Mouse (Mus musculus) ES-E14 (cell line): ENCODE measurements around the gene Trim60. TPM values are rescaled to one million over a fixed set of nuclear protein-coding genes. Genes with fewer than 3 reads are reported as not detected.

Experiments
- DNase-seq: peaks from one replicate; pipeline ENCODE4 v3.0.0-alpha.2; 2013; ENCODE audit warnings: low read depth, low spot score
- H3K27ac ChIP-seq: 2 replicates; pipeline ENCODE4 v1.5.1; 2012; ENCODE audit warnings: low read depth, mild to moderate bottlenecking, low read length, moderate library complexity, mixed read lengths; ENCODE audit not compliant: poor library complexity, insufficient read depth, severe bottlenecking
- H3K36me3 ChIP-seq: 2 replicates; pipeline ENCODE4 v1.6.1; 2012; ENCODE audit warnings: mild to moderate bottlenecking, low read length, moderate library complexity, mixed read lengths; ENCODE audit not compliant: control insufficient read depth, poor library complexity, insufficient read depth, severe bottlenecking
- H3K4me1 ChIP-seq, 2 experiments: fragments of 150-350 bp in 1 of 2; sonication (generic) in 1 of 2; 2 replicates each; pipeline ENCODE4 v1.6.1; 2012; ENCODE audit warnings: low read length in 2 of 2, mild to moderate bottlenecking in 1 of 2, mixed read lengths in 1 of 2; ENCODE audit not compliant: control insufficient read depth in 2 of 2, insufficient read depth in 2 of 2, poor library complexity in 1 of 2
- H3K4me3 ChIP-seq, 2 experiments: fragments of 150-350 bp in 1 of 2; sonication (generic) in 1 of 2; 2 replicates each; pipeline ENCODE4 v1.5.1; 2012; ENCODE audit warnings: low read length in 2 of 2, low read depth in 1 of 2, mild to moderate bottlenecking in 1 of 2, mixed read lengths in 1 of 2; ENCODE audit not compliant: insufficient read depth in 1 of 2, poor library complexity in 1 of 2, severe bottlenecking in 1 of 2
- H3K9ac ChIP-seq: 2 replicates; pipeline ENCODE4 v1.6.1; 2012; ENCODE audit warnings: low read depth, mild to moderate bottlenecking, low read length, mixed read lengths; ENCODE audit not compliant: poor library complexity, insufficient read depth, severe bottlenecking
- H3K9me3 ChIP-seq: fragments of 150-350 bp; sonication (generic); 2 replicates; pipeline ENCODE4 v1.6.1; 2012; ENCODE audit warnings: low read depth, mild to moderate bottlenecking, low read length; ENCODE audit not compliant: control insufficient read depth, insufficient read depth
- CHD2 ChIP-seq: IDR thresholded peaks from 2 replicates; pipeline ENCODE4 v1.6.1; 2014; ENCODE audit warnings: mild to moderate bottlenecking, low read depth, low read length, inconsistent platforms
- HCFC1 ChIP-seq: IDR thresholded peaks from 2 replicates; pipeline ENCODE4 v1.6.1; 2012; ENCODE audit warnings: low read length, inconsistent platforms, borderline replicate concordance; ENCODE audit not compliant: insufficient read depth
- MAFK ChIP-seq: IDR thresholded peaks from 2 replicates; pipeline ENCODE4 v1.6.1; 2014; ENCODE audit warnings: mild to moderate bottlenecking, low read depth, low read length, inconsistent platforms; ENCODE audit not compliant: insufficient read depth
- ZC3H11A ChIP-seq: IDR thresholded peaks from 2 replicates; pipeline ENCODE4 v1.6.1; 2012; ENCODE audit warnings: low read depth, mild to moderate bottlenecking, inconsistent platforms, low read length, borderline replicate concordance
- ZNF384 ChIP-seq: IDR thresholded peaks from 2 replicates; pipeline ENCODE4 v1.6.1; 2012; ENCODE audit warnings: low read depth, low read length, inconsistent platforms
- in situ Hi-C, 2 experiments: fragments of 600-800 bp; cut with MboI; formaldehyde crosslinking; loops; one replicate each; pipeline ENCODE4 v1.15.1; 2025; ENCODE audit warnings: low sequenced_read_pairs in 2 of 2, inconsistent platforms in 1 of 2; ENCODE audit not compliant: unreplicated experiment in 2 of 2
- total RNA-seq: library from RNA; depleted of rRNA; stranded (reverse); fragments of 300-350 nt; gene quantifications from 2 replicates; pipeline ENCODE4 v1.2.3, GENCODE M21; 2012

Trim60 gene
- total RNA-seq, 1 experiment, result not detected

- Histone ChIP-seq H3K27ac (peak overlapping the region; percentile 73; the same call in 1 of the 2 replicates), H3K36me3 (no peaks in the 10 kb centered on the region), H3K4me1 (peaks cover 16 to 18% of the 10 kb centered on the region in 2 experiments), H3K4me3 (no peak overlapping the region), H3K9ac (no peak overlapping the region), H3K9me3 (no peaks in the 10 kb centered on the region)
- in situ Hi-C loops, result no loop called here
- TF ChIP-seq ZC3H11A (no peak), MAFK (no peak), ZNF384 (no peak), HCFC1 (no peak), CHD2 (no peak)
- no peak for DNase-seq
Observed at GRCm38 (mm10) chr8:65047801-65048200, 29.4 kb upstream of the Trim60 start.

- no peak for TF ChIP-seq MAFK
- no peak for TF ChIP-seq HCFC1
- no peak for TF ChIP-seq ZNF384
- TF ChIP-seq CHD2, result no peak
- no peak for TF ChIP-seq ZC3H11A
- no peak overlapping the region for H3K4me3 ChIP-seq
- H3K9ac ChIP-seq, result no peak overlapping the region
- DNase-seq, result no peak
- no peaks in the 10 kb centered on the region for H3K9me3 ChIP-seq
- H3K36me3 ChIP-seq, result no peaks in the 10 kb centered on the region
- in situ Hi-C loops, result no loop called here
- peak overlapping the region; percentile 73 for H3K27ac ChIP-seq
- H3K4me1 ChIP-seq, result peaks cover 12 to 18% of the 10 kb centered on the region in 2 experiments; a peak in 3 of 4 replicates
Observed at GRCm38 (mm10) chr8:65047193-65047592, 28.8 kb upstream of the Trim60 start.

- no peak for DNase-seq
- H3K4me1 ChIP-seq, result peaks cover 12 to 18% of the 10 kb centered on the region in 2 experiments; a peak in 3 of 4 replicates
- peak overlapping the region; percentile 43 for H3K9ac ChIP-seq
- peak overlapping the region; percentile 12 to 41 for H3K4me3 ChIP-seq
- in situ Hi-C loops, result no loop called here
- H3K36me3 ChIP-seq, result no peaks in the 10 kb centered on the region
- TF ChIP-seq MAFK (no peak), ZC3H11A (no peak), CHD2 (no peak), HCFC1 (no peak), ZNF384 (no peak)
- no peaks in the 10 kb centered on the region for H3K9me3 ChIP-seq
- H3K27ac ChIP-seq, result peak overlapping the region; percentile 96
Observed at GRCm38 (mm10) chr8:65046565-65046964, 28.2 kb upstream of the Trim60 start.

GRCm38 (mm10) chr8:65037117-65037533, 18.7 kb upstream of the Trim60 start, which contains the start of gene Apela:
Apela (minus strand) TSS chr8:65037336.
- Histone ChIP-seq H3K4me1 (peaks cover 8 to 16% of the 10 kb centered on the region in 2 experiments), H3K36me3 (no peaks in the 10 kb centered on the region), H3K4me3 (peak within 1 kb of the TSS; percentile 63 to 66), H3K9me3 (no peaks in the 10 kb centered on the region), H3K9ac (no peak within 1 kb of the TSS), H3K27ac (no peak within 1 kb of the TSS)
- TF ChIP-seq ZNF384, result no peak
- TF ChIP-seq HCFC1, result no peak; the same call in 1 of the 2 replicates
- no peak for TF ChIP-seq MAFK
- TF ChIP-seq CHD2, result no peak
- TF ChIP-seq ZC3H11A, result no peak
- in situ Hi-C loops, result no loop called here
- DNase-seq, result no peak

GRCm38 (mm10) chr8:65034136-65034535, 15.8 kb upstream of the Trim60 start:
- in situ Hi-C loops, result no loop called here
- TF ChIP-seq ZNF384, result no peak
- no peak for TF ChIP-seq HCFC1
- TF ChIP-seq CHD2, result no peak
- TF ChIP-seq MAFK, result no peak
- no peak for TF ChIP-seq ZC3H11A

More at GRCm38 (mm10) chr8:65034136-65034535, 15.8 kb upstream of the Trim60 start:
- no peak for DNase-seq
- Histone ChIP-seq H3K9me3 (no peaks in the 10 kb centered on the region), H3K4me1 (peaks cover 8 to 16% of the 10 kb centered on the region in 2 experiments), H3K36me3 (peaks cover 2% of the 10 kb centered on the region; the same call in 1 of the 2 replicates), H3K9ac (no peak overlapping the region), H3K4me3 (peak overlapping the region; percentile 6 to 33; a peak in 3 of 4 replicates), H3K27ac (peak overlapping the region; percentile 57; the same call in 1 of the 2 replicates)
